Mouse (Mus musculus) heart, embryonic 13.5 days (tissue): ENCODE measurements around the gene Tpcn1. TPM values are rescaled to one million over a fixed set of nuclear protein-coding genes. Genes with fewer than 3 reads are reported as not detected.

Experiments
- ATAC-seq: fragments of 200-750 bp; cut with Nextera tagmentation; 2 replicates; pipeline ENCODE4 v1.8.0; 2017; ENCODE audit warnings: moderate TSS enrichment; ENCODE audit not compliant: insufficient number of reproducible peaks, low FRiP score, low TSS enrichment; ENCODE audit errors: extremely low read depth
- H3K27ac ChIP-seq: fragments of 300-500 bp; sonication (generic); replicated peaks from 2 replicates; pipeline ENCODE4 v1.5.1; 2015; ENCODE audit warnings: moderate library complexity, mild to moderate bottlenecking, inconsistent platforms
- H3K27me3 ChIP-seq: fragments of 300-500 bp; sonication (generic); replicated peaks from 2 replicates; pipeline ENCODE4 v1.6.1; 2015; ENCODE audit warnings: mild to moderate bottlenecking, inconsistent platforms
- H3K36me3 ChIP-seq: fragments of 300-500 bp; sonication (generic); 2 replicates; pipeline ENCODE4 v1.6.1; 2015; ENCODE audit warnings: mild to moderate bottlenecking, inconsistent platforms
- H3K4me1 ChIP-seq: fragments of 300-500 bp; sonication (generic); 2 replicates; pipeline ENCODE4 v1.6.1; 2015; ENCODE audit warnings: inconsistent platforms
- H3K4me2 ChIP-seq: fragments of 300-500 bp; sonication (generic); 2 replicates; pipeline ENCODE4 v1.6.1; 2015; ENCODE audit warnings: inconsistent platforms, mild to moderate bottlenecking, moderate library complexity
- H3K4me3 ChIP-seq: fragments of 300-500 bp; sonication (generic); 2 replicates; pipeline ENCODE4 v1.5.1; 2015; ENCODE audit warnings: moderate library complexity, mild to moderate bottlenecking, inconsistent platforms
- H3K9ac ChIP-seq: fragments of 300-500 bp; sonication (generic); 2 replicates; pipeline ENCODE4 v1.6.1; 2015; ENCODE audit warnings: inconsistent platforms, mild to moderate bottlenecking, moderate library complexity
- H3K9me3 ChIP-seq: fragments of 300-500 bp; sonication (generic); 2 replicates; pipeline ENCODE4 v1.6.1; 2016; ENCODE audit warnings: inconsistent platforms
- WGBS: fragments of 180-500 bp; shearing (Covaris S2); methylation state at CpG from one replicate; pipeline ENCODE4 v1.1.7; 2015; ENCODE audit warnings: mixed read lengths; 5-methylcytosine and 5-hydroxymethylcytosine counted together
- polyA plus RNA-seq: library from polyadenylated mRNA; unstranded; fragments of >200 nt; fragmentation: Nextera tagmentation; extraction: Ambion mirVana; gene quantifications from 2 replicates; pipeline ENCODE4 v1.2.1, GENCODE M21; 2015

The Tpcn1 gene
- polyA plus RNA-seq, 1 experiment from 2014 or later = 16.1 TPM

- H3K9ac ChIP-seq = no peak overlapping the region
- 59% methylated on average over 10 of the region's 10 CpGs for WGBS
- H3K36me3 ChIP-seq = peaks cover 23% of the 10 kb centered on the region
- H3K4me2 ChIP-seq = no peak overlapping the region
- H3K4me1 ChIP-seq = peaks cover 49% of the 10 kb centered on the region
- no peak overlapping the region for H3K4me3 ChIP-seq
- H3K27me3 ChIP-seq = no peaks in the 10 kb centered on the region
- ATAC-seq = no peak
- H3K27ac ChIP-seq = peak overlapping the region; percentile 72
- no peaks in the 10 kb centered on the region for H3K9me3 ChIP-seq
Observed at GRCm38 (mm10) chr5:120577935-120578441, 10.5 kb downstream of the Tpcn1 start.

- WGBS = 73% methylated on average over 11 of the region's 11 CpGs
- no peak overlapping the region for H3K4me2 ChIP-seq
- no peak for ATAC-seq
- no peak overlapping the region for H3K9ac ChIP-seq
- H3K27me3 ChIP-seq = no peaks in the 10 kb centered on the region
- H3K9me3 ChIP-seq = no peaks in the 10 kb centered on the region
- no peak overlapping the region for H3K4me3 ChIP-seq
- H3K4me1 ChIP-seq = peaks cover 51% of the 10 kb centered on the region
- H3K27ac ChIP-seq = no peak overlapping the region
- H3K36me3 ChIP-seq = peaks cover 18% of the 10 kb centered on the region
Observed at GRCm38 (mm10) chr5:120576781-120577301, 11.6 kb downstream of the Tpcn1 start.

- H3K4me1 ChIP-seq = peaks cover 69% of the 10 kb centered on the region
- WGBS = 63% methylated on average over 10 of the region's 10 CpGs
- H3K9me3 ChIP-seq = no peaks in the 10 kb centered on the region
- H3K4me3 ChIP-seq = no peak overlapping the region
- H3K27ac ChIP-seq = no peak overlapping the region
- no peak overlapping the region for H3K9ac ChIP-seq
- peaks cover 1% of the 10 kb centered on the region; the same call in 1 of the 2 replicates for H3K36me3 ChIP-seq
- no peak overlapping the region for H3K4me2 ChIP-seq
- H3K27me3 ChIP-seq = no peaks in the 10 kb centered on the region
- ATAC-seq = no peak
Observed at GRCm38 (mm10) chr5:120574469-120575063, 13.9 kb downstream of the Tpcn1 start.

- peak overlapping the region; percentile 7; the same call in 1 of the 2 replicates for H3K9ac ChIP-seq
- H3K36me3 ChIP-seq = no peaks in the 10 kb centered on the region
- peak overlapping the region; percentile 42 for H3K27ac ChIP-seq
- H3K4me1 ChIP-seq = peaks cover 73% of the 10 kb centered on the region
- ATAC-seq = no peak
- H3K27me3 ChIP-seq = no peaks in the 10 kb centered on the region
- no peak overlapping the region for H3K4me2 ChIP-seq
- H3K9me3 ChIP-seq = no peaks in the 10 kb centered on the region
- no peak overlapping the region for H3K4me3 ChIP-seq
- WGBS = 64% methylated on average over 14 of the region's 14 CpGs
Observed at GRCm38 (mm10) chr5:120571056-120571740, 17.3 kb downstream of the Tpcn1 start.

GRCm38 (mm10) chr5:120570289-120570897 is 18.1 kb downstream of the Tpcn1 start:
- no peak overlapping the region for H3K4me2 ChIP-seq
- H3K4me1 ChIP-seq = peaks cover 81% of the 10 kb centered on the region
- no peak overlapping the region for H3K9ac ChIP-seq
- H3K4me3 ChIP-seq = no peak overlapping the region
- H3K36me3 ChIP-seq = no peaks in the 10 kb centered on the region
- H3K9me3 ChIP-seq = no peaks in the 10 kb centered on the region
- 88% methylated on average over 11 of the region's 11 CpGs for WGBS
- no peak for ATAC-seq
- H3K27me3 ChIP-seq = no peaks in the 10 kb centered on the region
- H3K27ac ChIP-seq = peak overlapping the region; percentile 42; the same call in 1 of the 2 replicates

- ATAC-seq = no peak
- Histone ChIP-seq H3K4me1 (peaks cover 86% of the 10 kb centered on the region), H3K27ac (no peak overlapping the region), H3K9ac (no peak overlapping the region), H3K9me3 (no peaks in the 10 kb centered on the region), H3K27me3 (no peaks in the 10 kb centered on the region), H3K4me3 (no peak overlapping the region), H3K4me2 (no peak overlapping the region), H3K36me3 (no peaks in the 10 kb centered on the region)
- 83% methylated on average over 3 of the region's 3 CpGs for WGBS
Observed at GRCm38 (mm10) chr5:120569791-120570190, 18.7 kb downstream of the Tpcn1 start.

GRCm38 (mm10) chr5:120568964-120569363 is 19.5 kb downstream of the Tpcn1 start:
- Histone ChIP-seq H3K36me3 (no peaks in the 10 kb centered on the region), H3K4me2 (no peak overlapping the region), H3K4me3 (no peak overlapping the region), H3K9ac (no peak overlapping the region), H3K27me3 (no peaks in the 10 kb centered on the region), H3K9me3 (no peaks in the 10 kb centered on the region), H3K4me1 (peaks cover 86% of the 10 kb centered on the region), H3K27ac (no peak overlapping the region)
- ATAC-seq = no peak
- 57% methylated on average over 4 of the region's 4 CpGs for WGBS

- H3K4me1 ChIP-seq = peaks cover 90% of the 10 kb centered on the region
- no peak for ATAC-seq
- no peaks in the 10 kb centered on the region for H3K36me3 ChIP-seq
- WGBS = 63% methylated on average over 9 of the region's 9 CpGs
- H3K27ac ChIP-seq = no peak overlapping the region
- H3K27me3 ChIP-seq = no peaks in the 10 kb centered on the region
- H3K9ac ChIP-seq = peak overlapping the region; percentile 65; the same call in 1 of the 2 replicates
- no peaks in the 10 kb centered on the region for H3K9me3 ChIP-seq
- no peak overlapping the region for H3K4me2 ChIP-seq
- H3K4me3 ChIP-seq = no peak overlapping the region
Observed at GRCm38 (mm10) chr5:120568336-120568768, 20.1 kb downstream of the Tpcn1 start.

- 64% methylated on average over 14 of the region's 14 CpGs for WGBS
- H3K9ac ChIP-seq = peak overlapping the region; percentile 65
- H3K27me3 ChIP-seq = no peaks in the 10 kb centered on the region
- no peaks in the 10 kb centered on the region for H3K9me3 ChIP-seq
- H3K4me3 ChIP-seq = no peak overlapping the region
- no peak for ATAC-seq
- no peak overlapping the region for H3K4me2 ChIP-seq
- H3K36me3 ChIP-seq = no peaks in the 10 kb centered on the region
- peak overlapping the region; percentile 75; the same call in 1 of the 2 replicates for H3K27ac ChIP-seq
- peaks cover 91% of the 10 kb centered on the region for H3K4me1 ChIP-seq
Observed at GRCm38 (mm10) chr5:120567761-120568211, 20.7 kb downstream of the Tpcn1 start.

GRCm38 (mm10) chr5:120567253-120567701 is 21.2 kb downstream of the Tpcn1 start:
- no peaks in the 10 kb centered on the region for H3K9me3 ChIP-seq
- H3K9ac ChIP-seq = peak overlapping the region; percentile 65
- H3K4me3 ChIP-seq = no peak overlapping the region
- no peaks in the 10 kb centered on the region for H3K27me3 ChIP-seq
- H3K4me1 ChIP-seq = peaks cover 93% of the 10 kb centered on the region
- no peak overlapping the region for H3K4me2 ChIP-seq
- H3K27ac ChIP-seq = peak overlapping the region; percentile 75
- no peaks in the 10 kb centered on the region for H3K36me3 ChIP-seq
- WGBS = 43% methylated on average over 21 of the region's 21 CpGs
- no peak for ATAC-seq

- ATAC-seq = no peak
- Histone ChIP-seq H3K4me1 (peaks cover 90% of the 10 kb centered on the region), H3K4me2 (no peak overlapping the region), H3K4me3 (no peak overlapping the region), H3K9me3 (no peaks in the 10 kb centered on the region), H3K9ac (peak overlapping the region; percentile 65), H3K27me3 (no peaks in the 10 kb centered on the region), H3K36me3 (no peaks in the 10 kb centered on the region), H3K27ac (peak overlapping the region; percentile 75)
- WGBS = 44% methylated on average over 9 of the region's 9 CpGs
Observed at GRCm38 (mm10) chr5:120566681-120567252, 21.7 kb downstream of the Tpcn1 start.
